Mouse (Mus musculus): ENCODE measurements around the gene Acap3.

Acap3 gene

DNA sequence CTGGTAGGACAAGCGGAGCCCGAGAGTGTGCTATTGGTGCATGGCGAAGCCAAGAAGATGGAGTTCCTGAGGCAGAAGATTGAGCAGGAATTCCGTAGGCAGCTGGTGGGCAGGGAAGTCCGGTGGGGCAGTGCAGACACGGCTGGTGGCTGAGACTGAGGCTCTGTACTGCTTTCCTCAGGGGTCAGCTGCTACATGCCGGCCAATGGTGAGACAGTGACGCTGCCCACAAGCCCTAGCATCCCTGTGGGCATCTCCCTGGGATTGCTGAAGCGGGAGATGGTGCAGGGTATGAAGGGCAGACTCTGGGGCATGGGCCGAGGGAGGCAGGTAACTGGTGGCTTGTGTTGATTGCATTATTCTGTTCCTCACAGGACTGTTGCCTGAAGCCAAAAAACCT, 3.9 kb upstream of the Acap3 start:
- DNase-seq = no peak

DNA sequence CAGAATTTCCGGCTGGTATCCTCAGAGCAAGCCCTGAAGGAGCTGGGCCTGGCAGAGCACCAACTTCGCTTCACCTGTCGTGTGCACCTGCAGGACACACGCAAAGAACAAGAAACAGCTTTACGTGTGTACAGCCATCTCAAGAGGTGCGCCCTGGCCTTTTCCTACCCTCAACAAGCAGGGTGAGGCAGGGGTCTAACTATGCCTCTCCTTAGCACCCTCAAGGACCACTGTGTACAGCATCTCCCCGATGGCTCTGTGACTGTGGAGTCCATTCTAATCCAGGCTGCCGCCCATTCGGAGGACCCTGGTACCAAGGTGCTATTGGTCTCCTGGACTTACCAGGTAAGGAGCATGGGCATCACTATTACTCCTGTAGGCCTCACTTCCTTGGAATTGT, 3.4 kb upstream of the Acap3 start:
- DNase-seq = peak; percentile 0

DNA sequence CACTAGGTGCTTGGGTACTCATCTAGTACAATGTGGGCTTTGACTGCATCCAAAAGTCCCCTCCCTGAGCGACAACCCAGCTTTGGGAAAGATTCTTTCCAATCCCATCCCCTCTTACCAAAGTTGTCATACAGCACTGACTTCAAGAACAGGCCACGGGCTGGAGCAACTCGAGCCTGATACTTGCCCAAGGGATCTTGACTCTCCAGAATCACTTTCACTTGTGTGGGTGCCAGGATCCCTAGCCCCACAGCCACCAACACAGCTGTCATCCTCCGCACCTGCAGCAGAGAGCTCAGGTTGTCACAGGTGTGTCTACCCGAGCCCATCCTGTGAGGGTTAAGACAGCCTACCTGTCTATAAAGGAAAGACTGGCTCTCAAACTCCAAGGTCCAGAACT, 2.3 kb upstream of the Acap3 start:
- DNase-seq = no peak

DNA sequence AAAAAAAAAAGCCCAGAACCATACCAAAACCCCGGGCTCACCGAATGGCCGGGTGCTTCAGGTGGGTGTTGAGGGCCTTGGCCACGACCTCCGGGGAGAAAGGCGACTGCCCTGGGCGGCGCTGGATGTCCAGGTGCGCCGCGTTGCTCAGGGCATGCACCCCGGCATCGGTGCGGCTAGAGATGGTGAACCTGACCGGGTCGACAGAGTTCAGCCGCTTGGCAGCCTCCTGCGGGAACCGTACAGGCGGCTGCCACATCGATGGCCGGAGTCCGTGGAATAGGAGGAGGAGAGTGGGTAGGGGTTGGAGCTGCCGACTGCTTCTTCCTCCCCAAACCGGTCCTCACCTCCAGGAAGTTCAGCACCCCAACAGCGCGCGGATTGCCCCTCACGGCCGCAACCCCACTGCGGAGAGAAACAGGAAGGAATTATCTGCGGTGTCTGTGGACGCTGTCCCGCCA, 581 bp upstream of the Acap3 start:
- peak; percentile 39 for DNase-seq

DNA sequence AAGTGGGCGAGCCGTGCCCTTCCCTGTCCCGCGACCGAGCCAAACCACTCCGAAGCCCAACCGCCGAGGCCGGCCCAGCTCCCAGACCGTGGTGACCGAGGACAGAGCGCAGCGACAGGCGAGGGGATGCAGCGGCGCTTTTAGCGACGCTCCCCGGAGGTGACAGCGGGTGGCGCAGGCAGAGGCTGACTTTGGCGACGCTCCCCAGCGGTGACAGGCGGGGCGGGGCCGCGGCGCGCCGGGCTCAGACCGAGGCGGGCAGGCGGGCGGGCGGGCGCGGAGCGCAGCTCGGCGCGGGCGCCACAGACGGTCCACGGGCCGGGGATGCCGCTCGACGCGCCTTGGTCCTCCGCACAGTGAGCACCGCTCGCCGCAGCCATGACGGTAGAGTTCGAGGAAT, 395 bp downstream of the Acap3 start:
- peak; percentile 87 for DNase-seq

DNA sequence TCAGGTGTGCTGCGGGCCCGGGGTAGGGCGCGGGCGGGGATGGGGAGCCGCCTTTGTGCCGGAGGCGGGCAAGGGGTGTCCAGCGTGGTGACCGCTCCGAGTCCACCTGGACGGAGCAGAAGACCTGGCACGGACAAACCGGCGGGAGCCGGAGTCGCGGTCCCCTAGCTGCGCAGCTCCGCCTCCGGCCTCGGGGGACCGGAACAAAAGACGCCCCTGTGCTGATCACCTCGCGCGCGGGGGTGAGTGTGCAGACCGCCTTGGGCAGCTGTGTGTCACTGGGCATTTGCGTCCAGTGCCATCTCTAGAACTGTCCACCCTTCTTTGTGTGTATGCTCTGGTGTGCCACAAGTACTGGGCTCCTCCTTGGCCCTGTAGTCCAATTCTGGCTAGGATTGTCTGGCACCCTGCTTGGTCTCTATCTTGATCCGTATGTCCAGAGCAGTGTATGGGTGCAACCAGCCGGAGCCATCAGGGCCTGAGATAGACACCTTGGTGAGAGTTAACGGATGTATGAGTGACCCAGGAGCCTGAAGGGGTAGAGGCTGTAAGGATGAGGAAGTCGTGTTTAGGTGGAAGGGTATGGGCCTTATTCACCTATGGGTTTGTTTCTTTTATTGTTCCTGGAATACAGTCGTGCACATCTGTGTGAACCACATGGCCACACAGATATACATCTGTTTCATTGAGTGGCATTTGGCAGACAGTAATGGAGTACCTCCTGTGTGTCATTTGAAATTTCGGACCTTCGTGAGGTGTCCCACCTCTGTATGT, 1.0 kb downstream of the Acap3 start:
- DNase-seq = no peak

DNA sequence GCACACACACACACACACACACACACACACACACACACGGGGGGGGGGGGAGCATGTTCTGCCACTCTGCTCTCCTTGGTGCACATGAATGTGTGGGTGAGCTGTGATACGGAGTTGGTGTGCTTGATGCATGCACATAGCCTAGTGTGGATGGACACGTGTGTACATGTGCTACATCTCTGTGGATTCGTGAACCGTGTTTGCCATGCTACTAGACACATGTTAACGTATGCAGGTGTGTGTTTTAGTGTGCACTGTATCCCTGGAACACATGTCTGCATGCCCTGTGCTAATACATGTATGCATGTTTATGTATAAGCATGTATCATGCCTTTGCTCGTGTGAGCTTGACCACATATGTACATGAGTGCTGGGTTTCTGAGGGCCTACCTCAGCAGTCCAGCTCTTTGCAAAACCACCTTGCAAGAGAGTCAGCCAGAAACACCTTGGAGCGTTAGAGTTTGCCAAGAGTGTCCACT, 1.6 kb downstream of the Acap3 start:
- DNase-seq = no peak

DNA sequence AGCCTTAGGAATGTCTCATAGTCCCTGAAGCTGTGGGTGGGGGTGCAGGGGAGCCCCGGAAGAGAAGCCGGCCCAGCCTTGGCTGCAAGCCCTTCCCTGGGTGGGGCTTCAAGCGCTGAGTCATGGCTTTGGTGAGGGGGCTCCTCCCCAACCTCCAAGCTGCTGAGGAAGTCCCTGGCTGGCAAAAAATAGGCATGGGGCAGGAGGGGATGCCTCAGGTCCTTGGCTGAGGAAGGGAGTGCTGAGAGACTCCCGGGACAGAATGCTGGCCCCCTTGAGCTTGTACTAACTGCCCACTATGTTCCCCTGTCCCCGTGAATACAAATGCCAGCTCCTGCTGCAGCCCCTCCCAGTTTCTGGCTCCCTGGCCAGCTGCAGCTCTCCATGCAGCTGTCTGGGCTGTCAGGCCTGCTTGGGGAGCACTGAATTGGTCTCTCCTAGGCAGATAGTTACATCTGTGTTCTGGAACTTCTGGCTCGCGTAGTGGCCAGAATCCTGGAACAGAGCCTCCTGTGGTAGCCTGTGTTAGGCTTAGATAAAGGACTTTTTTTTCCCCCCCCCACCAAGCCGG, 2.8 kb downstream of the Acap3 start:
- peak; percentile 87 for DNase-seq

DNA sequence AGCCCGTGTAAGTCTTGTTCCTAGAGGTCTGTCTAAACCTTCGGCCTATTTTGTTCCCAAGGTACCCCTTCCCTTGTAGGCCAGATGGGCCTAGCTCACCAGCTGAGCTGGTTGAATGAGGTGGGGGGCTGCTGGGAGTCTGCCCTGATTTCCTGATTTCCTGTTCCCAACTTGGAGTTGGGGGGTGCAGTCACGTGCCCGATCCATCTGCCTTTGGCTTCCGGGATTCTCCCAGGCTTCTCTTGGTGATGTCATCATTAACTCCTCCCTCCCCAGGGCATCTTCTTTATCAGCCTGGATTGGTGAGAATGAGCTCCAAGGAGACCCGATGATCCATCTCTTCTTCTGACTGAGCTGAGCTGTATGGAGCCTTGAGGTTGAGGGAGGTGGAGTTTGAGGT, 3.6 kb downstream of the Acap3 start:
- peak; percentile 80 for DNase-seq

DNA sequence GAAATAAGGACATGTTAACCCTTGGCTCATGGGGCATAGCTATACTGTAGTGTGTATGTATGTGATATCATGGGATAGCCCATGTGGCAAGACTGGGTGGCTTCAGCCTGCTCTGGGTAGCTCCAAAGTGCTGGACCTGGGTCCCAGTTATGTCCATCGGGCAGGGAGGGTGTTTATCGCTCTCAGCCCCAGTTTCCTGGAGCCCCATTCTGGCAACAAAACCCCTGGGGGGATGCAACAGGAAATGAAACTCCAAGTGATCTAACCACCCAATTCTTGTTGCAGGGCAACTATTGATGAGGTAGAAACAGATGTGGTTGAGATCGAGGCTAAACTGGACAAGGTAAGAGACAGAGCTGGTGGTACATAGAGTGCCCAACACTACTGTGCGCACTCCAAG, 4.2 kb downstream of the Acap3 start:
- no peak for DNase-seq

DNA sequence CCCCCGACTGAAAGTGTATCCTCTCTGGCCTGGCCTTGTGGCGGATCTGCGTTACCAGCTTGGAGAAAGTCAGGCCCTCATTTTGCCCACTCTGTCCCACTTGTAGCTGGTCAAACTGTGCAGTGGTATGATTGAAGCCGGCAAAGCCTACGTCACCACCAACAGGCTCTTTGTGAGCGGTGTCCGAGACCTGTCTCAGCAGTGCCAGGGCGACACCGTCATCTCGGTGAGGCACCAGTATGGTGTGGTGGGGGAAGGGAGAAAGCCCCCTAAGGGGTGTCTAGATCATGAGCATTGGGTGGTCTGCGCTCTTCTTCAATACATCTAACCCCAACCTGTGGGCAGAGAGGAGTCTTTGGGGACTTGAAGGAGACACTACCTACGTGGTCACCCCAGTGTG, 4.8 kb downstream of the Acap3 start:
- DNase-seq = no peak

DNA sequence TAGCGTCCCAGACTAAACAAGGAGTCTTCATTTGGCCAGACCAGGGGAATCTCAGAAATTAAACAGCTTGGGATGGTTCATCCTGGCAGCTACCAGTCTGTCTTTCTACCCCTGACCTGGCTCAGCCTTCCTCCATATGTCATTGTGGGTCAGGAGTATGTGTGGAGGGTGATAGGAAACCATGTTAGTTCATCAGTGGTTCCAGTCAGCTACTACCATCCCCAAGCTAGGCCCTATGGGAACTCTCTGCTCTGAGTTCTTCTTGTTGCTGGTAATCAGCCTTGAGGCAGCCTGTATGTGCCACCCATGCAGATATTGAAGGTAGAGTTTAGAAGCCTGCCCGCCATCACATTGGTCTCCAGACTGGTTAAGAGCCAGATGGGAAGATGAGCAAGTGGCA, 6.7 kb downstream of the Acap3 start:
- DNase-seq = no peak

DNA sequence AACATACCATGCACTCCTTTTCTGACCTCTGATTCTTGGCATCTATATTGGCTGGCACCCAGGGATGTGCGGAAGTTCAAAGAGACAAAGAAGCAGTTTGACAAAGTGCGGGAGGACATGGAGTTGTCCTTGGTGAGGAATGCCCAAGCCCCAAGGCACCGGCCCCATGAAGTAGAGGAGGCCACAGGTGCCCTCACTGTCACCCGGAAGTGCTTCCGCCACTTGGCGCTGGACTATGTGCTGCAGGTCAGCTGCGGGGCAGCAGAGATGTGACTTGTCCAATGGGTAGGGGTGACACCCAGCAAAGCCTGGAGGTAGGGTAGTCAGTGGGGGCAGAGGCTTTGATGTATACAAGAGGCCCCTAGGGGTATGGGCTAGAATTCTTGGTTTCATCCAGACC, 7.7 kb downstream of the Acap3 start:
- DNase-seq = no peak

DNA sequence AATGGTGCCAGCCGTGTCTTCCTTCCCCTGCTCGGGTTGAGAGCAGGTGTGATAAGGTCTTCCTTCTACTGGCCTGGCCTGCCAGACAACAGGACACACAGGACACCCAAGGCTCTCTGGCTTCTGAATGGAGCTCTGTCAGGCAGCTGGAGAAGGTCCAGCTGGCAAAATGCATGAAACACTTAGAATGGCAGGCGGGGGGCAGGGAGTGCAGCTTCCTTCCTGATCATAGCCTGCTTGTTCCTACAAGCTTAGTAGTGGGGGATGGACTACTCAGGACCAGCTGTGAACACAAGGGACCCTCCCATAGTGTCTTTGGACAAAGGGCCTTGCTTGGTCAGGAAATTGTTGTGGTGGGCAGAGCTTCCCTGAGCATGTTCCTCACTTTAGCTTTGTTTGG, 9.6 kb downstream of the Acap3 start:
- peak; percentile 33 for DNase-seq

DNA sequence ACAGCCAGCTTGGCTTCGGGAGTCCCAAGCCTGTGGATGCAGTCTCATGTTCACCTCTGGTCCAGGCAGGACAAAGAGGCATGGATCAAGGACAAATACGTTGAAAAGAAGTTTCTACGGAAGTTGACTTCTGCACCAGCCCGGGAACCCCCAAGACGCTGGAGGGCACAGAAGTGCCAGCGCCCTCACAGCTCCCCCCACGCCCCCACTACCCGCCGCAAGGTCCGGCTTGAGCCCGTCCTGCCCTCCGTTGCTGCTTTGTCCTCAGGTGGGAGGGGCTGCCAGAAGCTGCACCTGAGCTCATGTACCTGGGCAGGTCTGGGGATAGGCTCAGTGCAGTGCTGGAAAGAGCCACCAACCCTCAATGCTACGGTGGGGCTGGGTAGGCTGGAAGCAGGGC, 11.6 kb downstream of the Acap3 start:
- DNase-seq = peak; percentile 1

DNA sequence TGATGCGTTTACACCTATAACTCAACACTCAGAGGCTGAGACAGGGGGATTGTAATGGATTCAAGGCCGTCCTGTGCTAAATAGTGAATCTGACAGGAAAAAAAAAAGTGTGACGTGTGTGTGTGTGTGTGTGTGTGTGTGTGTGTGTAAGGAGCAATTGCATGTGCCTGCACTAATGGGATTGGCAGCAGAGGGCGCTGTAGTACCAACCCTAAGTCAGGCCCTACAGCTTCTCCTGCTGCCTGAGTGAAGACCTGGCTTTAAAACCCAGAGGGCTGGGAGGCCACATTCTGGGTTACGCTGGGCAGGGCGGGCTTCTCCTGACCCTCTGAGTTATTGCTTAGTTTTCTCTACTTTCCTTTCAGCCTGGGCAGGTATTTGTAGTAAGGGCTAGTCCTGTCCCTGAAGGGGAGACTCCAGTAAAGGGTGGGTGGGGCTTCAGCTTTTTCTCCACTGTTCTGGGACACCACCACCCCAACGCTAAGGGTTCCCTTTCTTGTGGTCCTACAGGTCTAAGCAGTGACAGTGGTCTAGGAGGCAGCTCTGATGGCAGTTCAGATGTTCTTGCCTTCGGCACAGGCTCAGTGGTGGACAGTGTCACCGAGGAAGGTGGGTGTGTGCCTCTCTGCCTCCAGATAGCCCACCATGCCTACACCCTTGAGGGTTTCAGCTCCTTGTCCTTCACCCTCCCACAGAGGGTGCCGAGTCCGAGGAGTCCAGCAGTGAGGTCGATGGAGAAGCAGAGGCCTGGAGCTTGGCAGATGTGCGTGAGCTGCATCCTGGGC, 12.9 kb downstream of the Acap3 start:
- DNase-seq = no peak

DNA sequence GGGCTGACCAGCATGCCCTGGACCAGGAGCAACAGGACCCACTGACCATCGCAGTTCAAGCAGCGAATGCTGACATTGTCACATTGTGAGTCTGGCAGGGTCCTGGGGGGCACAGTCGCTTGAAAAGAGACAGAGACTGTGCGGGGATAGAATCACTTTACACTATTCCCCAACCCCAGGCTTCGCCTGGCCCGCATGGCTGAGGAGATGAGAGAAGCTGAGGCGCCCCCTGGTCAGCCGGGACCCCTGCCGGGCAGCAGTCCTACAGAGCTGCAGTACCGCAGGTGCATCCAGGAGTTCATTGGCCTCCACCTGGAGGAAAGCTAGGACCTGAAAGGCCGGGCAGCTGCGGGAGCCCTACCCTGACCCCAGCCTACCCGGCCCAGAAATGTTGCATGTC, 14.0 kb downstream of the Acap3 start:
- no peak for DNase-seq

DNA sequence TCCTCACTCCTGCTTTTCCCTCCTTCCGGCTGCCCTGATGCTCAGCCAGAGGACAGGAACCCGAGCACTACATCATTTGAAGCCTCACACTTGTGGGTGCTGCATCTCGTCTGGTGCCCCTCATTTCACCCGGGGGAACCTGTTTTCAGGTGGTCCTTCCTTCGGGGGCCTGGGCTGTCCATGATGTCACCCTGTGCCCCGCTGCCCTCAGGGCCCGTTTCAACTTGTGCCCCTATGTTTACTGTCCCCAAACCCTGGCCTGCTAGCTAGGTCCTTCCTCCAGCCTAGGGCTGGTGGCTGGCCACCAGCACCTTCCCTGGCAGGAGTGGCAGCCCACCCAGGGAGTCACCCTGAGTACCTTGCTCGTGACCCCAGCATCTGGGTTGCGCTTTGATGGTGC, 14.5 kb downstream of the Acap3 start:
- no peak for DNase-seq

DNA sequence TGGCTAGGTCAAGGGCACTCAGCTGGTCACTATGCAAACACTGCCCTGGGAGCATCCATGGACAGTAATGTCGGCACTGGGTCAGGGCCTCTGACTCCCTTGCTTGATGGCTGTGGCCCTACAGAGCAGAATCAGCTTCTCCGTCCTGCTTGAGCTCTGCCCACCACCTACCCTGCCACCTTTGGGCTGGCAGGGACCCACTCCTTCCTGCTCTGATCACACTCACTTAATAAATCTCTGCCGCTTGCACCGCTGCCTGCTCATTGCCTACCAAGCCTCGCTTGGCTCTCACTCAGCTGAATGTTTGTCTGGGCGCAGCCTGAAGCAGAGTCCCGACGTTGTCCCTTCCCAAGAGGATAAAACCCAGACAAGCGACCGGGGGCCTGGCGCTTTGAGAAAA, 15.4 kb downstream of the Acap3 start:
- peak; percentile 0 for DNase-seq

DNA sequence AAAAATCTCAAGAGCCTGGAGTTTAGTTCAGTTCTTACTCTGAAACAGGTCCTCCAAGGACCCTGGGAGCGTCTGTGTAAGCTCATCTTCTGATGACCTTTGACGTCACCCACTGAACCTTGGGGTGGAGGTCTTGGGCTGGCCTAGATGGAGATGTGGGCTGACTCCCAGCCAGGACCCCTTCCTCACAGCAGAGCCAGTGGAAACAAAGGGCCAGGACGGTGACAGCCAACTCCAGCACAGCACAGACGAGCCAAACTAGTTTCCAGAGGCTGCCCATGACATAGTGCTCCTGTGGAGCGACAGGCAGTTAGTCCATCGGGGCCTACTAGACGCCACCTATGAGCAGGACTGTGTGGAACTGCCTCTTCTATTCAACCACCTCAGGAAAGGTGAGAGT, 16.7 kb downstream of the Acap3 start:
- peak; percentile 1 for DNase-seq

DNA sequence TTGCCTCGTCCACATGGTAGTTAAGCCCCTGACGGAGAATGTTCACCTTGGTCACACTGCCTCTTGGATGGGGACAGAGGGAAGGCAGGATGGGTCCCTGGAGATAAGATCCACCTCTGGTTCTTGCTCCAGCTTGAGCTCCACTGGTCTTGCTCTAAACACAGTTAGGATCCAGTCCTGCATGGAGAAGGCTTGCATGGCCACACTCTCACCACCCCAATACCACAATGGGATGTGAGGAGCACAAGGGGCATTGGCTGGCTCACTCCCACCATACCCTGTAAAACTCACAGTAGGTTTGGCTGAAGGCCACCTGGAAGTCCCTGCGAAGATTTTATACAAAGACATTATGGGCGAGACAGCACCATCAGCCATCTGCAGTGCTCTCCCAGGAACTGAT, 17.1 kb downstream of the Acap3 start:
- DNase-seq = no peak

DNA sequence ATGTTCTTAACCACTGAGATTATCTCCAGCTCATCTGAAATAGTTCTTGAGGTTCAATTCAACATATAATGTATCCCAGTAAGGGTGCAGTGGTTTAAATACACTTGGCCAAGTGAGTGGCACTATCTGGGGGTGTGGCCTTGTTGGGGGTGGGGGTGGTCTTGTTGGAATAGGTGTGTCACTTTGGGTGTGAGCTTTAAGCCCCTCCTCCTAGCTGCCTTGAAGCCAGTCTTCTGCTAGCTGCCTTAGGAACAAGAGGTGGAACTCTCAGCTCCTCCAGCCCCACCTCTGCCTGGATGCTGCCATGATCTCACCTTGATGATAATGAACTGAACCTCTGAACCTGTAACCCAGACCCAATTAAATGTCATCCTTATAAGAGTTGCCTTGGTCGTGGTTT, 40.4 kb downstream of the Acap3 start:
- DNase-seq = no peak

DNA sequence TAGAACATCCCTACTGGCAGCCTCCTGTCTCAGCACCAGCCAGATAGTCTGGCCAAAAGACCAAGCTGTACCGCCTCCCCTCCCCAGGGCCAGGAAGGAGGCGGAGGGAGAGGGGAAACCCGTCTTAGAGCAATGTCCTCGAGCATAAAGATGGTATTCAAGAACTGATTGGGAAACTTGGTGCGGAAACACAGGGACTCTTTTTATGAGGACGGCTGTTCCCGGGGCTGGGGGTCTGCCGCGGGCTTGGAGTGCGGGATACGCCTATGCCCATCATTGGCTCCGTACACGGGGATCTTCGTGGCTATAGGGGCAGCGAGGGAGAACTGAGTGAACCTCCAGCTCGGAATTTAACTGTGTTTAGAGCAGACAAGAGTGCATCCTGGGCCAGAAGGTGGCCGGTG, 51.4 kb downstream of the Acap3 start:
- peak; percentile 35 for DNase-seq

Data from right cerebral cortex, adult 18-20 months (tissue).